Mouse (Mus musculus) lung, adult 18-20 months (tissue): ENCODE measurements around the gene Cadm4.
"Not testable (repeated sequence)": the region's sequence is repeated elsewhere in the genome, so short reads cannot be mapped to it uniquely, and the experiment has no call there.

Experiments
- DNase-seq, 2 experiments: peaks; one replicate each; pipeline ENCODE4 v3.0.0; 2022; ENCODE audit warnings: mixed read lengths in 2 of 2

Gene Cadm4

GRCm38 (mm10) chr7:24504868-24505267 lies 23.0 kb downstream of the Cadm4 start:
- DNase-seq: no peak

- DNase-seq: no peak
These were observed 23.7 kb downstream of the Cadm4 start for GRCm38 (mm10) chr7:24505447-24506064.

GRCm38 (mm10) chr7:24506065-24506459 lies 24.2 kb downstream of the Cadm4 start:
- no peak for DNase-seq

- DNase-seq: peak; percentile 33 to 36
These were observed 24.6 kb downstream of the Cadm4 start for GRCm38 (mm10) chr7:24506476-24506837.

GRCm38 (mm10) chr7:24506838-24507725 lies 25.3 kb downstream of the Cadm4 start, which contains the start of gene Zfp428:
Zfp428 (plus strand) TSS chr7:24507006.
- peak; percentile 81 to 86 for DNase-seq

GRCm38 (mm10) chr7:24507726-24508114 lies 25.9 kb downstream of the Cadm4 start:
- peak in 1 of 2 experiments; percentile 15 for DNase-seq

- no peak for DNase-seq
These were observed 30.5 kb downstream of the Cadm4 start, which contains the start of gene AC161166.1 for GRCm38 (mm10) chr7:24512355-24512754. AC161166.1 (minus strand) TSS chr7:24512455.

- not testable (repeated sequence) for DNase-seq
These were observed 34.5 kb downstream of the Cadm4 start for GRCm38 (mm10) chr7:24516319-24516718.

GRCm38 (mm10) chr7:24517077-24517476 lies 35.3 kb downstream of the Cadm4 start:
- no peak for DNase-seq

GRCm38 (mm10) chr7:24517654-24518053 lies 35.8 kb downstream of the Cadm4 start:
- DNase-seq: no peak

GRCm38 (mm10) chr7:24519130-24519529 lies 37.3 kb downstream of the Cadm4 start:
- DNase-seq: no peak

- DNase-seq: not testable (repeated sequence)
These were observed 38.2 kb downstream of the Cadm4 start for GRCm38 (mm10) chr7:24520054-24520453.

- DNase-seq: no peak
These were observed 41.0 kb downstream of the Cadm4 start for GRCm38 (mm10) chr7:24522805-24523204.

- no peak for DNase-seq
These were observed 41.9 kb downstream of the Cadm4 start for GRCm38 (mm10) chr7:24523723-24524122.

GRCm38 (mm10) chr7:24524978-24525377 lies 43.2 kb downstream of the Cadm4 start:
- no peak for DNase-seq

GRCm38 (mm10) chr7:24525686-24526420 lies 44.0 kb downstream of the Cadm4 start:
- DNase-seq: no peak

- DNase-seq: no peak
These were observed 47.0 kb downstream of the Cadm4 start for GRCm38 (mm10) chr7:24528861-24529260.

- no peak for DNase-seq
These were observed 47.8 kb downstream of the Cadm4 start for GRCm38 (mm10) chr7:24529580-24529979.

- peak; percentile 98 to 99 for DNase-seq
These were observed 48.5 kb downstream of the Cadm4 start, which contains the start of gene Irgq for GRCm38 (mm10) chr7:24530062-24530931. Irgq (plus strand) TSS chr7:24530689.

- peak; percentile 72 to 80 for DNase-seq
These were observed 49.6 kb downstream of the Cadm4 start for GRCm38 (mm10) chr7:24531211-24531971.

GRCm38 (mm10) chr7:24533031-24533571 lies 51.3 kb downstream of the Cadm4 start:
- no peak for DNase-seq
